Mouse (Mus musculus) neural tube, embryonic 13.5 days (tissue): Measurements from ENCODE around the gene H60b. TPM values are rescaled to one million over a fixed set of nuclear protein-coding genes. Genes with fewer than 3 reads are reported as not detected.
A peak's percentile ranks its signal among the peaks of the same experiment; 100 is the strongest.
"Not testable (repeated sequence)": the region's sequence is repeated elsewhere in the genome, so short reads cannot be mapped to it uniquely, and the experiment has no call there.

Experiments used
- ATAC-seq: fragments of 200-750 bp; cut with Nextera tagmentation; 2 replicates; pipeline ENCODE4 v1.8.0; 2017; ENCODE audit warnings: low read depth, mild to moderate bottlenecking, moderate TSS enrichment, moderate library complexity
- H3K27ac ChIP-seq: fragments of 300-500 bp; sonication (generic); replicated peaks from 2 replicates; pipeline ENCODE4 v1.5.1; 2015; ENCODE audit warnings: moderate library complexity, mild to moderate bottlenecking, inconsistent platforms
- H3K27me3 ChIP-seq: fragments of 300-500 bp; sonication (generic); 2 replicates; pipeline ENCODE4 v1.6.1; 2015; ENCODE audit warnings: mild to moderate bottlenecking, inconsistent platforms
- H3K36me3 ChIP-seq: fragments of 300-500 bp; sonication (generic); 2 replicates; pipeline ENCODE4 v1.6.1; 2015; ENCODE audit warnings: mild to moderate bottlenecking, inconsistent platforms
- H3K4me1 ChIP-seq: fragments of 300-500 bp; sonication (generic); replicated peaks from 2 replicates; pipeline ENCODE4 v1.6.1; 2015; ENCODE audit warnings: inconsistent platforms
- H3K4me2 ChIP-seq: fragments of 300-500 bp; sonication (generic); 2 replicates; pipeline ENCODE4 v1.6.1; 2015; ENCODE audit warnings: inconsistent platforms, mild to moderate bottlenecking, moderate library complexity
- H3K4me3 ChIP-seq: fragments of 300-500 bp; sonication (generic); 2 replicates; pipeline ENCODE4 v1.5.1; 2015; ENCODE audit warnings: mild to moderate bottlenecking, inconsistent platforms
- H3K9ac ChIP-seq: fragments of 300-500 bp; sonication (generic); 2 replicates; pipeline ENCODE4 v1.6.1; 2015; ENCODE audit warnings: moderate library complexity, mild to moderate bottlenecking, inconsistent platforms
- H3K9me3 ChIP-seq: fragments of 300-500 bp; sonication (generic); 2 replicates; pipeline ENCODE4 v1.6.1; 2016; ENCODE audit warnings: inconsistent platforms
- WGBS: fragments of 180-500 bp; shearing (Covaris S2); methylation state at CpG from one replicate; pipeline ENCODE4 v1.1.7; 2015; 5-methylcytosine and 5-hydroxymethylcytosine counted together
- polyA plus RNA-seq: library from polyadenylated mRNA; unstranded; fragments of >200 nt; fragmentation: Nextera tagmentation; extraction: Ambion mirVana; gene quantifications from 2 replicates; pipeline ENCODE4 v1.2.1, GENCODE M21; 2015

Gene H60b
- polyA plus RNA-seq, 1 experiment from 2014 or later = 0.66 TPM

GRCm38 (mm10) chr10:22153147-22153690 lies 5.2 kb upstream of the H60b start:
- peaks cover 90% of the 10 kb centered on the region for H3K27me3 ChIP-seq

GRCm38 (mm10) chr10:22154127-22154526 lies 4.3 kb upstream of the H60b start:
- Histone ChIP-seq H3K4me1 (peaks cover 35% of the 10 kb centered on the region), H3K4me3 (peak overlapping the region; percentile 29), H3K4me2 (peak overlapping the region; percentile 50), H3K27me3 (peaks cover 92% of the 10 kb centered on the region)
- not testable (repeated sequence) for H3K9me3 ChIP-seq, ATAC-seq, H3K9ac ChIP-seq, H3K36me3 ChIP-seq, H3K27ac ChIP-seq
- under 1% methylated on average over 38 of the region's 38 CpGs for WGBS

More at GRCm38 (mm10) chr10:22153147-22153690, 5.2 kb upstream of the H60b start:
- 4% methylated on average over 7 of the region's 7 CpGs for WGBS
- H3K4me1 ChIP-seq = peaks cover 37% of the 10 kb centered on the region
- H3K36me3 ChIP-seq, H3K9ac ChIP-seq, H3K27ac ChIP-seq, H3K4me2 ChIP-seq, H3K4me3 ChIP-seq, ATAC-seq, H3K9me3 ChIP-seq: not testable (repeated sequence)

GRCm38 (mm10) chr10:22154871-22155799 lies 3.3 kb upstream of the H60b start:
- Histone ChIP-seq H3K9me3 (no peaks in the 10 kb centered on the region), H3K9ac (no peak overlapping the region), H3K4me1 (peaks cover 27% of the 10 kb centered on the region), H3K36me3 (no peaks in the 10 kb centered on the region), H3K27me3 (peaks cover 92% of the 10 kb centered on the region), H3K27ac (no peak overlapping the region), H3K4me2 (no peak overlapping the region), H3K4me3 (no peak overlapping the region)
- 11% methylated on average over 3 of the region's 3 CpGs for WGBS
- ATAC-seq = no peak

- Histone ChIP-seq H3K4me2 (peak overlapping the region; percentile 51), H3K27me3 (peaks cover 87% of the 10 kb centered on the region), H3K36me3 (no peaks in the 10 kb centered on the region), H3K4me1 (peaks cover 13% of the 10 kb centered on the region), H3K9ac (no peak overlapping the region), H3K27ac (no peak overlapping the region), H3K9me3 (no peaks in the 10 kb centered on the region), H3K4me3 (peak overlapping the region; percentile 30)
- WGBS = under 1% methylated on average over 24 of the region's 24 CpGs
- 0 out of 2 replicates have a peak, but pooled peaks have one; percentile 19 for ATAC-seq
These were observed 760 bp downstream of the H60b start for GRCm38 (mm10) chr10:22159131-22159561.

- WGBS = 1% methylated on average over 23 of the region's 23 CpGs
- H3K4me1 ChIP-seq = peaks cover 11% of the 10 kb centered on the region
- H3K4me2 ChIP-seq = no peak overlapping the region
- no peaks in the 10 kb centered on the region for H3K36me3 ChIP-seq
- no peak for ATAC-seq
- H3K9ac ChIP-seq = no peak overlapping the region
- peaks cover 83% of the 10 kb centered on the region for H3K27me3 ChIP-seq
- no peak overlapping the region for H3K27ac ChIP-seq
- no peak overlapping the region for H3K4me3 ChIP-seq
- H3K9me3 ChIP-seq = no peaks in the 10 kb centered on the region
These were observed 1.3 kb downstream of the H60b start for GRCm38 (mm10) chr10:22159581-22160140.

GRCm38 (mm10) chr10:22163279-22163678 lies 4.9 kb downstream of the H60b start:
- H3K4me2 ChIP-seq = peak overlapping the region; percentile 44
- H3K4me3 ChIP-seq, H3K9me3 ChIP-seq: not testable (repeated sequence)

GRCm38 (mm10) chr10:22163705-22164583 lies 5.6 kb downstream of the H60b start:
- 39% methylated on average over 16 of the region's 16 CpGs for WGBS
- not testable (repeated sequence) for H3K4me3 ChIP-seq, H3K4me1 ChIP-seq, H3K36me3 ChIP-seq, H3K9ac ChIP-seq, H3K9me3 ChIP-seq, H3K27ac ChIP-seq
- ATAC-seq = peak; percentile 84
- peak overlapping the region; percentile 44 for H3K4me2 ChIP-seq
- H3K27me3 ChIP-seq = peaks cover 41% of the 10 kb centered on the region

More at GRCm38 (mm10) chr10:22163279-22163678, 4.9 kb downstream of the H60b start:
- not testable (repeated sequence) for H3K27ac ChIP-seq, H3K9ac ChIP-seq, H3K36me3 ChIP-seq, H3K4me1 ChIP-seq
- ATAC-seq = peak; percentile 42; the same call in 1 of the 2 replicates
- 11% methylated on average over 9 of the region's 9 CpGs for WGBS
- H3K27me3 ChIP-seq = peaks cover 48% of the 10 kb centered on the region

- H3K9me3 ChIP-seq, H3K4me3 ChIP-seq, H3K9ac ChIP-seq, ATAC-seq, H3K4me2 ChIP-seq, H3K4me1 ChIP-seq, H3K27ac ChIP-seq, H3K36me3 ChIP-seq: not testable (repeated sequence)
- H3K27me3 ChIP-seq = peaks cover 28% of the 10 kb centered on the region
- WGBS = 64% methylated on average over 5 of the region's 5 CpGs
These were observed 7.1 kb downstream of the H60b start for GRCm38 (mm10) chr10:22165328-22166003.

GRCm38 (mm10) chr10:22166025-22166424 lies 7.6 kb downstream of the H60b start:
- H3K27me3 ChIP-seq = peaks cover 22% of the 10 kb centered on the region
- H3K27ac ChIP-seq, H3K9ac ChIP-seq, H3K9me3 ChIP-seq, ATAC-seq, H3K36me3 ChIP-seq, H3K4me3 ChIP-seq, H3K4me1 ChIP-seq, H3K4me2 ChIP-seq: not testable (repeated sequence)
- WGBS = 74% methylated on average over 2 of the region's 2 CpGs

- not testable (repeated sequence) for H3K4me3 ChIP-seq, H3K9ac ChIP-seq, H3K36me3 ChIP-seq, H3K4me1 ChIP-seq, H3K9me3 ChIP-seq, H3K27ac ChIP-seq, H3K4me2 ChIP-seq, ATAC-seq
- 82% methylated on average over 1 of the region's 1 CpGs for WGBS
- H3K27me3 ChIP-seq = peaks cover 12% of the 10 kb centered on the region
These were observed 8.7 kb downstream of the H60b start for GRCm38 (mm10) chr10:22167061-22167460.

GRCm38 (mm10) chr10:22169116-22169515 lies 10.7 kb downstream of the H60b start:
- not testable (repeated sequence) for H3K4me3 ChIP-seq, H3K36me3 ChIP-seq, H3K27me3 ChIP-seq, H3K9ac ChIP-seq, ATAC-seq, H3K4me1 ChIP-seq, H3K9me3 ChIP-seq, H3K4me2 ChIP-seq, H3K27ac ChIP-seq
